Mouse (Mus musculus) adrenal gland, adult (tissue): Measurements from ENCODE around the gene Pgbd5.
"Not testable (repeated sequence)": the region's sequence is repeated elsewhere in the genome, so short reads cannot be mapped to it uniquely, and the experiment has no call there.

Experiments used
- DNase-seq, 2 experiments: peaks; one replicate each; pipeline ENCODE4 v3.0.0; 2022 to 2023; ENCODE audit warnings: low spot score in 1 of 2; ENCODE audit not compliant: inconsistent age in 2 of 2

Gene Pgbd5

DNA sequence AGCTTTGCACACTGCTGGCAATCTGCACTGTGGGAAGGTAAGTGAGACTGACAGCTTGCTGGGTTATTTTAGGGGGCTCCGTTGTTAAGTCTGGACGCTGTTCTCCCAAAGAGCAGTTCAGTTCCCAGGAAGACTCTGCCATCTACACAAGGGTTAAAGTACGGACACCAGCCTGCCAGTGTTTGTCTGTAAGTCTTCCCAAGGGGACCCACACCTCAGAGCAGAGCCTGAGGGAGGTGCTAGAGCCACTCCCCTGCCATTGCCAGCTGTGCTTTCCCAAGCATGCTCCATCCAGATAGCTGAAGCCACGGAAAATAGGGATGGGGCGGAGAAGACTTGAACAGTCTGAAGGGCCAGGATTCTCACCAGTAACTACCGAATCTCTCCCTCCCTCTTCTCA is 8.6 kb downstream of the Pgbd5 start:
- no peak for DNase-seq

DNA sequence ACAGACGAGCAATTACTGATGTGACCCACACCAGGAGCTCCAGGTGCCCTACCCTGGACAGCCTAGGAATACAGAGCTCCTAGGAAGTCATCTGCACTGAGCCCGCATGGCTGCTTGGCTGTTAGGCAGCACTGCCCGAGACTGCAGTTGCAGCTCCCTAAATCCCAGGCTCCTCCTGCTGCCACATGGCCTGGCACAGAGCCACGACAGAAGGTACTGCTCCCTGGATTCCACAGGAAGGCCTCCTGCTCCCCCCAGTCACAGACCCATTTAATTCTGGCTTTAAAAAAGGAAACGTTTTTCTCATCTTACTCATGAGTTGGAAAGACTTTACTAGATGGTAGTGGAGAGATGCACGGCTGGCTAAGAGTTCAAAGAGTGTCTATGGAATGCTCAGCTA is 10.0 kb downstream of the Pgbd5 start:
- DNase-seq: no peak

DNA sequence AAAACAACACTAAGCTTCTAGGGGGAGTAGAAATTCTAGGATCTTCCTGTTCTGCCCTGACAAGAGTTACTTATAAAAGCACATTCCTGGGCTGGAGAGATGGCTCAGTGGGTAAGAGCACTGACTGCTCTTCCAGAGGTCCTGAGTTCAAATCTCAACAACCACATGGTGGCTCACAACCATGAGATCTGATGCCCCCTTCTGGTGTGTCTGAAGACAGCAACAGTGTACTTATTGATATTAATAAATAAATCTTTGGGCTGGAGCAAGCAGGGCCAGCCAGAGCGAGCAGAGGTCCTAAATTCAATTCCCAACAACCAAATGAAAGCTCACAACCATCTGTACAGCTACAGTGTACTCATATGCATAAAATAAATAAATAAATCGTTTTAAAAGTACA is 10.7 kb downstream of the Pgbd5 start:
- not testable (repeated sequence) for DNase-seq

DNA sequence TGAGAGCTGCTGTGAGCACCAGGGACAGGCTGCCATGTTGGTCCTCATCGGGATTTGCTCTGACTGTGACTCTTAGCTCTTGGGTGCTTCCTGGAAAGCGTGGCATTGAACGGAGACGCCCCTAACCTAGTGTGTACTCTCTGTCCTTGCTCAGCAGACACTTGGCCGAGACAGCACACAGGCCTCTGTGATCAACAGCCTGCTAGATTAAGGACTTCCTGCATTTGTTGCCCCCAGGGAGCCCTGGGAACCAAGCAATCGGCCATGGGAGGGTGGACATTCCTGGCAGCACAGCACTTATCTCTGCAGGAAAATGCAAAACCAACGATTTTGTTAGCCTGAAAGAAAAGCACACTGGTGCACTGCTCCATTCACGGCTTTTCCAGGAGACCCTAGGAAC is 18.0 kb downstream of the Pgbd5 start:
- DNase-seq: no peak

GRCm38 (mm10) chr8:124418927-124419326 is 20.5 kb downstream of the Pgbd5 start:
- DNase-seq: no peak

- DNase-seq: no peak
These were observed 21.3 kb downstream of the Pgbd5 start for GRCm38 (mm10) chr8:124418185-124418584.

DNA sequence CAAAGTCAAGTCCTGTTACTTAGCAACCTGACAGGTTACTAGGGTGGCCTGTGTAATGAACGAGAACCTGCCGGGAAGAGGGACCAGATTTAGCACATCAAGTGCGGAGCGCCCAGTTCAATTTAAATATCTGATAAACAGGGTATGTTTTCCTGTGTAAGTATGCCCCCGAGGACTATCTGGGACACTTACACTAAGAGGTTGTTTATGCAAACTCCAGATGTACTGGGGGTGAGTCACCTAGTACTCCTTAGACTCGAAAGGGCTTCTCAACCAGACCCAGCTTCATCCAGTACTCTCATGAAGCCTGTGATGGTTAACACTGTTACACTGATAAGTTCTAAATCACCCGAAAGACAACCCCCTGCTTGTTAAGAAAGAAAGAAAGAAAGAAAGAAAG is 22.8 kb downstream of the Pgbd5 start:
- no peak for DNase-seq

DNA sequence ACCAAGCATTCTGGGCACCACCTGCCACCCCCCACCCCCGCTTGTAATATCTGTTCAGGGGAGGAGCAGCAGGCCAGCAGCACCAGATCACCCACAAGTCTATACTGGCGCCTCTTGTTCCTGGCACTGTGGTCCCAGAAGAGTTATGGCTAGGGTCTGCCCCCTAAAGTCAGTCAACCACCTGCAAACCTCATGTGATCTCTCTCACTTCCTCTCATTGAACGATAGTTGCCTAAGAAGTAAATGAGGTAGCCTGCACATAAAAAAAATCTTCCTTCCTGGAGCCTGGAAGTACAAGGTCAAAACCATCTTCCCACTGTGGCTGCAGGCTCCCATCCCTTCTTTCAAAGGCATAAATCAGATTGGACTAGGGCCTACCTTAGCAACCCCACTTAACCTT is 23.7 kb downstream of the Pgbd5 start:
- no peak for DNase-seq

- DNase-seq: peak in 1 of 2 experiments; percentile 51
These were observed 24.5 kb downstream of the Pgbd5 start for GRCm38 (mm10) chr8:124415002-124415401.

DNA sequence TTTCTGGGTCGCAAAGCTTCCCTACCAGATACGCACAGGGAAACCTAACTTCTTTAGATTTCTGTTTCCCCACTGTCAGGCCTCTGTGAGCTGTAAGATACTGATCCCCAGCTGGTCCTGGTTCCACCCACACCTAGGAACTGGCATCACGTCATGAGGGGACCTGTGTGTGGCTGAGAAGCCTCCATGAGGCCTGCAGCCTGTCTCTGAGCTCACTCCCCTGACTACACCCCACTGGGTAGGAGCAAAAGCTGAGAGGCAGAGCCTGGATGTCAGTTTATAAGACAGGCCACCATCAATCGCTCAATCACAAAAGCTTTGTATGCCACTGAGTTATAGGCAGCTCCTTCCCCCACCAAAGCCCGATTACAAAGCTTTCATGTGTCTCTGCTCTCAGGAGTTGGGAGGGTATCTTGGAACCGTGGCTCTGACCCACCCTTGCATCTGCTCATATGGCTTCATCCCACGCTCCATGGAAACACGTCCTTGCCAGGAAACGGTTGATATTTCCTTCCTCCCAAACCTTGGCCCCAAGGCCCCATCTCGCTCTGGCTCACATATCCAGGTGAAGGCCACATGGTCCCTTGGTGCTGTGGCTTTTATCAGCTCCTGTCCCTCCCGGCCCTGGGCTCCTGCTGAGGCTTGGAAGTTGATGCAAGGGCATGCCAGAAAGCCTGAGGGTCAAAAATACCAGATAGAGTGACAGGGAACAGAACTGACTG is 26.1 kb downstream of the Pgbd5 start:
- peak in 1 of 2 experiments; percentile 65 for DNase-seq

DNA sequence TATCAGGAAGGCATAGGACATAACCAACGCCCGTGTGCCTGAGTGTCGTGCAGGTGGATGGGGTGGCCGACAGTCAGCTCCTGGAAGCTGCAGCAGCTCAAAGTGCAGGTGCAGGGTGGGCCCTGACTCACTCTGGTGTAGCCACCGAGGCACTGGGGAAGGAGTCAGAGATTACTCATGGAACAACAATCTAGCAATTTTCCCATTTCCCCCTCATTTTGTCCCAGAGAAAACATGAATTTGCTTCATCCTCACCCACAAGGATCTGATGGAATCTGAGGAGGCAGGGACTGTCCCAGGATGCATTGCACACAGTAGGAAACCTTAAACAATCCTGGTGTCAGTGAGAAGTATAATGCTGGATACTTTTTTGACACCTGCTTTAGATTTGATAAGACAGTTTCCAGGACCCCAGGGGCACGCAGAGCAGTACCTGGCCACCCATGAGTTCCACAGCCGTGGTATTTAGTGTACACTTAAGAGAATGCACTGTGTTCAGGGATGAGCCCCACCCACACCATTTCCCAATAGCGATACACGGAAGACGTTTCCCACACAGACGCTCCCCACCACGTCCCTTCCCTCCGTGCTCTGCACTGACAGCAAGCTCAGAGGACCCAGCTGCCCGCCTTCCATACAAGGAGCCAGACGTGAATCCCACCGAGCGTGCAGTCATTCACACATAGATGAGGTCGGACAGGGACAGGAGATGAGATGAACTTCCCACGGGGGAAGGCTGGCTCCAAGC is 26.8 kb downstream of the Pgbd5 start:
- no peak for DNase-seq

DNA sequence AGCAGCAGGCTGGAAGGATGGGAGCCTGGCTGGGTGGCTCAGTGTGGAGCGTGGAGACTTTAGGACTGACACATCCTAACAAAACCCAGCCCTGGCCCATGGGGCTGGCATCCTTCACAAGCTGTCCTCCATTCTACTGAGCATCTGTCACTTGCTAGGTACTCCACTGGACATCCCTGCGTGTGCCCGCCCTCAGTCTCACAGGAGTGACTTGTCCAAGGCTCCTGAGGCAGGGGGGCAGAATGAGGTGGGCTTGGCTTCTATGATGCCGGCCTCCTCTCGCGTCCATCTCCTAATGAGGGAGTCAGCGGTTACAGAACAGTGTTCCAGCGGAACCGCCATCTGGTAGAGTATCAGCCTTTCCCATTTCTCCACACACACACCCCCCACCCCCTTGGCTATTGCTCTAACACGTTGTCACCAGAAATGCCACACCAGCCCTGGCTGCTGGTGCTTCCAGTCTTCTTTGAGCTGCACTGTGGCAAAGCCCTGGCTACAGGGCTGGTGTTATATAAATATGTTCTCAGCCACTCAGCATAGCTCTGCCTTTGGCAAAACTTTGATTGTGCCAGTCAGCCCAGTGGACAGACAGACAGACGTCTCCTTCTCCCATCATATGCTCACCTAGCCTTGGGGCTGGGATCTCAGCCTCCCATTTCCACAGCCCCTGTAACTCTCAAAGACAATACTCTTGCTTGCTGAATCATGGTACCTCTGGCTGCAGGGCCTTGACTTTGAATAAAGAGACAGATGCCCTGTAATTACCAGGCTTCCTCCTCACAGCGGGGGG is 34.8 kb downstream of the Pgbd5 start:
- DNase-seq: peak in 1 of 2 experiments; percentile 49

DNA sequence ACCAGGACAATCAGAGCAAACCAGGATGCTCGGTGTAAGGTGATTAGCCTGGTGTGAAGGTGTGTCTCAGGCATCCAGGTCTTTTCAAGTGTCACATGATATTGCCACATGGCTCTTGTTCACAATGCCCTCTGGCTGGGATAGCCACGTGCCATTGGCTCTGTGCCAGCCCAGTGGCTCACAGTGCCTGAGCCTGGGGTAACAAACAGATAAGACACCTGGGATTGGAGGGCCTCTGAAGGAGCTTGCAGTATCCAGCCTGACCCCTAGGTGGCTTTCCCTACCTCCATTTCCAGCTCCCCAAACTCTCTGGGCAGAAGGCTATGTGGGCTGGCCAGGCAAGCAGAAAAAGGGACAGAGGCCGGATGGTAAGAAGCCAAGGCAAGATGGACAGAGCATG is 35.6 kb downstream of the Pgbd5 start:
- peak; percentile 53 to 76 for DNase-seq

GRCm38 (mm10) chr8:124399403-124399861 is 40.0 kb downstream of the Pgbd5 start:
- no peak for DNase-seq

DNA sequence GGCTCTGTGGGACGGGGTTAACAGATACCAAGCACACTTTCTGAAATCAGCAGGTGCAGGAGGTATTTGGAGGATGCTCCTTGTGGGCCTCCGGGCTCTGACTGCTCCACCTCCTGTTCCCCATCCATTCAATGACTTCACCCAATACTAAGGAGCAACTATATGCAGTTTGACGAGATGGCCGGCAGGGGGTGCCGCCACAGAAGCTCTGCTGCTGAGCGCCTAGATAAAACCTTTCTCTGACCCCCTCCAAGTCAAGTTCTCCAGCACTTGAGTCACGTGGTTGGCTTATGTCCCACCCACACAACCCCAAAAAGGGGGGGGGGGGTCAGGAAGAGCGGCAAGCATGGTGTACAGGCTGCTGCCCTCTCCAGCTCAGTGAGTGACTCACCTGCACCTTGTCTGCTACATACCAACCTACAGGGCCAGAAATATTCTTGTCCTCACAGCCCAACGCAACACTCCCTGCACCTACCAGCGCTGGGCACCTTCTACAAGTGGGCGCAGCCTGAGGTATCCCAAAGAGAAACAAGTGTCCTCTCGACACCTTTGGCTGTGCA is 40.5 kb downstream of the Pgbd5 start:
- DNase-seq: peak in 1 of 2 experiments; percentile 67

DNA sequence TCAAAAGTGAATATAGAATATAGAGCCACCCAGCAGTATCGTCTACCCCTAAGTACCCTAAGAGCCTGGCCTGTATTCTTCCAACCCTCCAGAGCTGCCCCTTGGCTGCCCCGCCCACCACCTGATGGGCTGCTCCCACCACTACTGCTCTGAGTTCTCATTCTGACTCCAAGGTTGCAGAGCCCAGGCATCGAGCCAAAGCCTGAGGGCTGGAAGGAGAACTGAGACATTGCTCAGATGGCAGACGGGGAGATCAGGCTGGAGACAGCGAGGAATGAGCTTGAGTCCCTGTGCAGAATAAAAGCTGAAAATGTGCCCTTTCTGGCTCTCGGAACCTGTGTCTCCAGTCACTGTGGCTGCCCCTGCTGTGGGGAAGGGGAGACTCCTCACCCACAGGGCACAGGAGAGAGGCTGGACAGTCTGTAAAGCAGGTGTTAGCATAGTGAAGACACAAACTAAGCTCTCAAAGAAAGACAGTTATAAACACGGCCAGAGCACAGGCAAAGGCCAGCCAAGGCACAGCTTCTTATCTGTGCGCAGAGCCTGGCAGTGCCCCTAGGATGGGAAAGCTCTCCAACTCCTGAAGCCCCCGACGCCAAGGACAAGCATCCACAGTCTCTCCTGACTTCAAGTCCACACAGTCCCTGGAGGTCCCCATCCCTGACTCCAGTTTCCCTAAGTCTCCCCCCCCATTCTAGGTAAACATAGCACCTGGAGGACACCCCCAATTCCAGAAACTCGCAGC is 42.0 kb downstream of the Pgbd5 start:
- DNase-seq: peak; percentile 89 to 92

GRCm38 (mm10) chr8:124396531-124396930 is 42.9 kb downstream of the Pgbd5 start:
- DNase-seq: no peak

DNA sequence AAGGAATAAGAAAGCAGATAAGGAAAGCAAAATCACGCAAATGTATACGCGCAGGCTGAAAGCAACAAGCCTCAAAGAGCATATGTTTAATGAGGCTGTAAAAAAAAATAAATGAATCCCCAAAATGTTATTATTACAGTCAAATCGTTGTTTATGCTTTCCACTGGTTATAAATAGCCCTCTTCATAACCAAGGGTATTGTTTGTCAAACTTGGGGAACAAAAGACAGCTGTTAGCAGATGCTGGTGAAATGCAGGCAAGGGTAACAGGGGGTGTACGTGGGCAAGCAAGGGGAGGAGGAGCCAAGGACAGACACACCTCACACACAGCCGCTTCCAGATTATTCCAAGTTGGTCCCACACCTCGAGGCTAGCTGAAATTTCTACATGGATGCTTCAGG is 44.1 kb downstream of the Pgbd5 start:
- no peak for DNase-seq

DNA sequence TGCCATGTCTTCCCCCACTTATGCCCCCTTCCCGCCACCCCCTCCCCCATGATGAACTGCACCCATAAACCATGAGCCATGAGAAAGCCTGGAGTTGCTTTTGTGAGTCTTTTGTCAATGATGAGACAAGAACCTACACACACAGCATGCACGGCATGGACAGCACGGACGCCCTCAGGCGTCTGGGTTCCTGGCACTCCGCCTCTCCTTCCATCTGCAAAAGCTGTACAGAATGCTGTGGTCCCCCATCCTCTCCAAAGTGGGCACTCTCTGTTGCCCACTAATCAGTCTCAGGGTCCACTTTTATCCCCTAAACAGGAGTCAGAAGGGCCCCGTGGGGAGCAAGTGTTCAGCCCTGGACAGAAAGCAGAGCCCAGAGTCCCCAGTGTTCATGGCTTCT is 44.5 kb downstream of the Pgbd5 start:
- no peak for DNase-seq

GRCm38 (mm10) chr8:124393927-124394326 is 45.5 kb downstream of the Pgbd5 start:
- DNase-seq: no peak

DNA sequence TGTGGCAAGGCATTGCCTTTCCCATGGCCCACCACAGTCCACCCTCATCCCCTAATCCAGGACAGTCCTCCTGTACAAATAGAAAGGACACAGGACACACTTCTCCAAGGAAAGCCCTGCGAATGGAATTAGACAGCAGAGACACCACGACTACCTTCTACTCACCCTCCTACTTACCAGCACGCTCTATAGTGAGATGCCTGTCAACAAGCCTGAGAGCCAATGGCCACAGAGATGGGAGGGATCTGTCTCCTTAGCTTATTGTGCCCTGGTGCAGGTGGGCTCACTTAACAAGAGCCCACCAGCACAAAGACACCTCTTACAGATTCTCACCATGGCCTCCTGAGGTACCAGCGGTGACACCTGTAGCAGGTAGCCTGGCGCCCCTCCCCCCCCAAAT is 46.4 kb downstream of the Pgbd5 start:
- no peak for DNase-seq
